Mouse (Mus musculus) Patski (cell line): ENCODE data around the gene Mapk6. TPM values are rescaled to one million over a fixed set of nuclear protein-coding genes. Genes with fewer than 3 reads are reported as not detected.

Source experiments
- ATAC-seq: fragments of 100-300 bp; one replicate; pipeline ENCODE4 v1.8.0; 2021
- CTCF ChIA-PET: fragments of 350-600 bp; sonication (Branson Sonifier 250); formaldehyde crosslinking; loops from one replicate; lab custom pipeline; 2022; ENCODE audit warnings: inconsistent platforms; lab: Charles Lee
- POLR2A ChIA-PET: fragments of 350-600 bp; sonication (Branson Sonifier 250); formaldehyde crosslinking; loops from one replicate; lab custom pipeline; 2022; ENCODE audit warnings: antibody characterized with exemption, inconsistent platforms; lab: Charles Lee
- DNase-seq: peaks from one replicate; pipeline ENCODE4 v3.0.0-alpha.2; 2011; ENCODE audit warnings: low read depth, low spot score
- H3K27me3 ChIP-seq: fragments of 371-371 bp; one replicate; pipeline ENCODE4 v1.5.1; 2021
- CTCF ChIP-seq: fragments of 100-300 bp; IDR thresholded peaks from one replicate; pipeline ENCODE4 v1.5.1; 2021
- in situ Hi-C: fragments of 300-500 bp; cut with MboI; formaldehyde crosslinking; loops from 3 replicates; pipeline ENCODE4 v1.11.1; 2018; ENCODE audit warnings: low pct_unique_long_range_greater_than_20kb, mixed read lengths
- polyA plus RNA-seq: library from polyadenylated mRNA; unstranded; gene quantifications from one replicate; pipeline ENCODE4 v1.2.3, GENCODE M21; 2021

Mapk6 gene
- polyA plus RNA-seq, 1 experiment from 2014 or later = 74.9 TPM

GRCm38 (mm10) chr9:75342433-75342832 is 67.4 kb downstream of the Mapk6 start:
- DNase-seq = no peak
- no peaks in the 10 kb centered on the region for H3K27me3 ChIP-seq
- ChIA-PET POLR2A (no interaction called here), CTCF (no interaction called here)
- in situ Hi-C loops = no loop called here
- no peak for TF ChIP-seq CTCF
- ATAC-seq = no peak

- ATAC-seq (no peak), DNase-seq (no peak)
- in situ Hi-C loops = no loop called here
Measured at GRCm38 (mm10) chr9:75338016-75338415, 71.8 kb downstream of the Mapk6 start.

GRCm38 (mm10) chr9:75334440-75334839 is 75.4 kb downstream of the Mapk6 start:
- POLR2A ChIA-PET = no interaction called here
- ATAC-seq (no peak), DNase-seq (no peak)
- no peak for TF ChIP-seq CTCF
- in situ Hi-C loops = no loop called here
- CTCF ChIA-PET = interaction anchor here (0.7 to 1.2 kb wide), 2 partner anchors 27 to 63 kb away, joined by 3 read pairs; no protein-coding TSS in a partner anchor
- H3K27me3 ChIP-seq = no peaks in the 10 kb centered on the region

More at GRCm38 (mm10) chr9:75338016-75338415, 71.8 kb downstream of the Mapk6 start:
- no peaks in the 10 kb centered on the region for H3K27me3 ChIP-seq
- ChIA-PET CTCF (interaction anchor here (1.2 to 1.5 kb wide), 3 partner anchors 12 to 17 kb away, joined by 3 to 4 read pairs (median 4); no protein-coding TSS in a partner anchor), POLR2A (interaction anchor here (1.0 kb wide), 1 partner anchor 28 kb away, joined by 3 read pairs; no protein-coding TSS in a partner anchor)
- TF ChIP-seq CTCF = no peak

- no peak for ATAC-seq
- DNase-seq = no peak
- TF ChIP-seq CTCF = no peak
- in situ Hi-C loops = no loop called here
- no peaks in the 10 kb centered on the region for H3K27me3 ChIP-seq
- POLR2A ChIA-PET = interaction anchor here (0.7 to 1.4 kb wide), 2 partner anchors 9 to 340 kb away, joined by 3 read pairs; no protein-coding TSS in a partner anchor
- CTCF ChIA-PET = interaction anchor here (1.0 kb wide), 1 partner anchor 8 kb away, joined by 3 read pairs; no protein-coding TSS in a partner anchor
Measured at GRCm38 (mm10) chr9:75330821-75331220, 79.0 kb downstream of the Mapk6 start.

- ATAC-seq (no peak), DNase-seq (no peak)
- no peak for TF ChIP-seq CTCF
- CTCF ChIA-PET = no interaction called here
- POLR2A ChIA-PET = no interaction called here
- in situ Hi-C loops = no loop called here
- no peaks in the 10 kb centered on the region for H3K27me3 ChIP-seq
Measured at GRCm38 (mm10) chr9:75328047-75328446, 81.8 kb downstream of the Mapk6 start.

- no peak for TF ChIP-seq CTCF
- H3K27me3 ChIP-seq = no peaks in the 10 kb centered on the region
- no peak for DNase-seq
- ATAC-seq = no peak
- ChIA-PET CTCF (interaction anchor here (1.0 kb wide), 1 partner anchor 9 kb away, joined by 3 read pairs; no protein-coding TSS in a partner anchor), POLR2A (no interaction called here)
- in situ Hi-C loops = no loop called here
Measured at GRCm38 (mm10) chr9:75322099-75322885, 87.5 kb downstream of the Mapk6 start.

GRCm38 (mm10) chr9:75319365-75319764 is 90.4 kb downstream of the Mapk6 start:
- in situ Hi-C loops = no loop called here
- DNase-seq (no peak), ATAC-seq (no peak)
- TF ChIP-seq CTCF = no peak
- no peaks in the 10 kb centered on the region for H3K27me3 ChIP-seq
- CTCF ChIA-PET = no interaction called here
- POLR2A ChIA-PET = interaction anchor here (0.6 kb wide), 1 partner anchor 131 kb away, joined by 3 read pairs; no protein-coding TSS in a partner anchor

Other genes with a start within 250 kb of the Mapk6 start
- gene Myo5c, start 178.0 kb downstream of the Mapk6 start, polyA plus RNA-seq = 20.1 TPM
- gene Gnb5, start 103.7 kb downstream of the Mapk6 start, polyA plus RNA-seq = 58.9 TPM
- 0.08 TPM for gene Bcl2l10, start 62.2 kb downstream of the Mapk6 start, polyA plus RNA-seq
- 38.3 TPM for gene Leo1, start 31.5 kb upstream of the Mapk6 start, polyA plus RNA-seq
- 83.5 TPM for gene Tmod3, start 149.7 kb upstream of the Mapk6 start, polyA plus RNA-seq
- gene Tmod2, start 201.3 kb upstream of the Mapk6 start, polyA plus RNA-seq = 2.1 TPM
- 17.2 TPM for gene Lysmd2, start 215.7 kb upstream of the Mapk6 start, polyA plus RNA-seq